Mouse (Mus musculus) bone marrow macrophage, adult 2 months (primary cell): ENCODE measurements around the gene Fgd3. TPM values are rescaled to one million over a fixed set of nuclear protein-coding genes. Genes with fewer than 3 reads are reported as not detected.

Experiments used
- H3K27ac ChIP-seq: 2 replicates; pipeline ENCODE4 v1.5.1; 2012; ENCODE audit warnings: low read depth, low read length; ENCODE audit not compliant: insufficient read depth
- H3K4me1 ChIP-seq: 2 replicates; pipeline ENCODE4 v1.6.1; 2012; ENCODE audit warnings: low read length; ENCODE audit not compliant: control insufficient read depth, insufficient read depth
- H3K4me3 ChIP-seq: 2 replicates; pipeline ENCODE4 v1.5.1; 2012; ENCODE audit warnings: mild to moderate bottlenecking, low read length, moderate library complexity; ENCODE audit not compliant: insufficient read depth
- CTCF ChIP-seq: IDR thresholded peaks from 2 replicates; pipeline ENCODE4 v1.5.1; 2012; ENCODE audit warnings: low read depth, mild to moderate bottlenecking, low read length, moderate library complexity
- POLR2A ChIP-seq: IDR thresholded peaks from 2 replicates; pipeline ENCODE4 v1.6.1; 2012; ENCODE audit warnings: mild to moderate bottlenecking, low read depth, low read length, borderline replicate concordance
- polyA plus RNA-seq: library from polyadenylated mRNA; stranded (reverse); fragments of >200 nt; gene quantifications from 2 replicates; pipeline ENCODE4 v1.2.4, GENCODE M21; 2012; ENCODE audit not compliant: missing spikeins, insufficient read depth, insufficient read length

Fgd3 gene
- polyA plus RNA-seq, result 79.0 and 88.6 TPM in 2 replicates

- H3K27ac ChIP-seq, result peak within 1 kb of the TSS; percentile 93
- TF ChIP-seq POLR2A, result no peak
- no peak for TF ChIP-seq CTCF
- H3K4me3 ChIP-seq, result no peak within 1 kb of the TSS
- peaks cover 45% of the 10 kb centered on the region for H3K4me1 ChIP-seq
These were observed at the start of gene Fgd3 for GRCm38 (mm10) chr13:49320040-49320439. Fgd3 (minus strand) TSS chr13:49320311.

DNA sequence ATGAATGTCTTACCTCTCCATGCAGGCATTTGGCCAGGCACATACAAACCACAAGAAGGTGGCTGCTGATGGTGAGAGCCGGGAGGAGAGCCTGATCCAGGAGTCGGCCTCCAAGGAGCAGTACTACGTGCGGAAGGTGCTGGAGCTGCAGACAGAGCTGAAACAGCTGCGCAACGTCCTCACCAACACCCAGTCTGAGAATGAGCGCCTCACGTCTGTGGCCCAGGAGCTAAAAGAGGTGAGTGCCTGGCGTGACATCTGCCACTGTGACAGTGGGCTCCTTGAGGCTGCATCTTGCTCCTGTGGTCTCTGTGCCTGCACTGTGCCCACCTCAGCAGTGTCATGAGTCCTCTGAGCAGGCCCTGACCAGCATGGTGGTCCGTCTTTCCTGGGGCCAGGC, 49.3 kb upstream of the Fgd3 start:
- peaks cover 68% of the 10 kb centered on the region for H3K4me1 ChIP-seq
- no peak overlapping the region for H3K27ac ChIP-seq
- TF ChIP-seq CTCF (no peak), POLR2A (no peak)
- no peak overlapping the region for H3K4me3 ChIP-seq

DNA sequence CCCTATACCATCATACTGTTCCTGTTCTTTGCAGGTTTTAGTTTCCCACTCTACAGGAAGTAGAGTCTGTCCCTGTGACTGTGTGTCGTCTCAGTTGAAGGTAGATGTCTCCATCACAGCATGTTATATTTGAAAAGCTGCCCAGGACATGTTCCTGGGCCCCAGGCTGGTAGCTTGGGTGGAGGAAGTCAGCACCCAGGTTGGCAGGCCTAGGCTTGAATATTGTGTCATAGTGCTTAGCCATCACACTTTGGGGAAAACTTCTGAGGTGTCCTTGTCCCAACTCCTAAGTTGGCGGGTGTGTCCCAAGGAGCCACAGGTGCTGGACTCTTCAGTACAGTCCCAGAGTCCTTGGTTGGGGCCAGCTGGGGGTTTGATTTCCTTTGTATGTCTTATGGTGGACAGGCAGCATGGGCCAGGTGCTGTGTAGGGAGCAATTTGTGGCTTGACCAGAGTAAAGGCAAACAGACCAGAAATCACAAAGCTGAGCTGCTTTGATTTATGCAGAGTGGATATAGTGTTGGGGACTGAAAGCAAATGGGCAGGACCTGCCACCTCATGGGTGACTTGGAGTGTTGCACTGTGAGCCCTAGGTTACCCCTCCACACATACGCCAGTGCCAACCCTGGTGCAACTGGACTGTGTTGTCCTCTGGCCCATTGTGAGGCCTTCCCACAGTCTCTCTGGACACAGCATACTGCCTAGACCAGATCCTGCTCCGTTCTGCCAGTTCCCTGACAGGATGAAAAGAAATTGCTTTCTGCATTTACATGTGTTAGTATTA, 47.7 kb upstream of the Fgd3 start:
- Histone ChIP-seq H3K4me3 (no peak overlapping the region), H3K27ac (no peak overlapping the region), H3K4me1 (peaks cover 74% of the 10 kb centered on the region)
- TF ChIP-seq CTCF, result no peak
- no peak for TF ChIP-seq POLR2A

DNA sequence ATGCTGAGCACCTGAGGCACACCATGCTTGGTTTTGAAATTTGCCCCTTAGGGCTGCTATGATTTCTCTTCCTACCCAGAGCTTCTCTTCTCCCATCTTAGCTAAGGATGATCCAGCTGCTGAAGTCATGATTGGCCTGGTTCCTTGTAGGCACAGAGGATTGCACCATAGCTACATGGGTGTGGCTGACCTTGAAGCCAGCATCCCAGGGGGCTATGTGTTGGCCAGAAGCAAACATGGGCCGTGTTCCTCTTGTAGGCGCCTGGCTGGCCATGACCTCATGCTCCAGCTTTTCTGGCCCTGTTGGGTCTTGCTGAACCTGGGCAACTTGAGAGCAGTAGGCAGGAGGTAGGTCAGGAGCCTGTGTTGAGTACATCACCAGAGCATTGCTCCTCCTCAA, 44.6 kb upstream of the Fgd3 start:
- peak overlapping the region; percentile 2; the same call in 1 of the 2 replicates for H3K27ac ChIP-seq
- H3K4me1 ChIP-seq, result peaks cover 70% of the 10 kb centered on the region
- no peak overlapping the region for H3K4me3 ChIP-seq
- TF ChIP-seq CTCF (no peak), POLR2A (no peak)

DNA sequence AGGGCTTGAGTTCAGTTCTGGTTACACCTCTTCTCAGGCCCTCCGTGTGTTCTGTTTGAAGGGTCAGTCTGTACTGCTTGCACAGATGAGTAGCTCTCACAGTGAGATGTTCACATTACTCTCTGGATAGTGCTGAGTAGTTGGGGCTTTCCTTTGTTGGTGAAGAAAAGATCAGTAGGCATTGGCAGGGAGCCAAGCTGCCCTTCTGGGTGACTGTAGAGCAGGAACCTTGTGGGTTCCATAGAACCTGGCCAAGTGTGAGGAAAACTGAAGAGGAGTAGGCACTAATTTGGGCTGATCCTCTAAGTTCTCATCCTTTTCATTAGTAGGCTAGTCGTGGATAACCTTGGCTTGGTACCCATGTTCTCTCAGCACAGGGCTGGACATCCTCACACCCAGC, 42.7 kb upstream of the Fgd3 start:
- TF ChIP-seq CTCF, result no peak
- TF ChIP-seq POLR2A, result no peak
- peaks cover 65% of the 10 kb centered on the region for H3K4me1 ChIP-seq
- H3K4me3 ChIP-seq, result no peak overlapping the region
- H3K27ac ChIP-seq, result peak overlapping the region; percentile 29

GRCm38 (mm10) chr13:49362364-49362763, 42.3 kb upstream of the Fgd3 start:
- TF ChIP-seq CTCF (no peak), POLR2A (no peak)
- Histone ChIP-seq H3K4me3 (no peak overlapping the region), H3K27ac (peak overlapping the region; percentile 29), H3K4me1 (peaks cover 61% of the 10 kb centered on the region)

GRCm38 (mm10) chr13:49360906-49361406, 40.8 kb upstream of the Fgd3 start:
- TF ChIP-seq POLR2A (no peak), CTCF (no peak)
- H3K27ac ChIP-seq, result no peak overlapping the region
- no peak overlapping the region for H3K4me3 ChIP-seq
- H3K4me1 ChIP-seq, result peaks cover 52% of the 10 kb centered on the region

- no peak overlapping the region for H3K4me3 ChIP-seq
- TF ChIP-seq CTCF (no peak), POLR2A (no peak)
- H3K27ac ChIP-seq, result no peak overlapping the region
- peaks cover 55% of the 10 kb centered on the region for H3K4me1 ChIP-seq
These were observed 38.1 kb upstream of the Fgd3 start for GRCm38 (mm10) chr13:49358184-49358583.

DNA sequence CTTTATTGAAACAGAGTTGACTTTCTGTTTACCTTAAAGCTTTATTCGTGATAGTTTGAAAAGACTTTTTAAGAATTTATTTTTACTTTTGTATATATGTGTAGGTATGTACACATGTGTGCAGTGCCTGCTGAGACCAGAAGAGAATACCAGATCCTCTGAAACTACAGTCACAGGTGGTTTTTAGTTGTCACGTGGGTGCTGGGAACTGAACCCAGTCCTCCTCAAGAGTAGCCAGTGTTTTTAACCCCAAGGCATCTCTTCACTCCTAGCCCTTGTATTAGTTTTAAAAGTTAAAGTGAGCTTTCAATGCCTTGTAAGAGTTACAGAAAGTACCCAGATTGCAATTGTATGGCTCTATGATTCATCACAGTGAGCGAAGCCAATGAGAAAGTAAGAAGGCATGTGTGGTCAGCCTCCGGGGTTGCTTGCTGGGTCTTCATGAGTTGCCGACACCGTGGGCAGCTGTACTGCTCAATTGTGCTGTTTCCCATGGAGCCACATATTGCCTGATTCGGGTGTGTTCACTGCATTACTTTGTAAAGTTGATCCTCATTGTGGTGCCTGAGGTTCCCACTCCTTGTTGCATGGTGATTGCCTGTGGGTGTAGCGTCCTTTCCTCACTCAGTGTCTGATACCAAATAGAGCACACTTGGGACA, 37.4 kb upstream of the Fgd3 start:
- no peak for TF ChIP-seq CTCF
- TF ChIP-seq POLR2A, result no peak
- Histone ChIP-seq H3K27ac (no peak overlapping the region), H3K4me1 (peaks cover 54% of the 10 kb centered on the region), H3K4me3 (no peak overlapping the region)

DNA sequence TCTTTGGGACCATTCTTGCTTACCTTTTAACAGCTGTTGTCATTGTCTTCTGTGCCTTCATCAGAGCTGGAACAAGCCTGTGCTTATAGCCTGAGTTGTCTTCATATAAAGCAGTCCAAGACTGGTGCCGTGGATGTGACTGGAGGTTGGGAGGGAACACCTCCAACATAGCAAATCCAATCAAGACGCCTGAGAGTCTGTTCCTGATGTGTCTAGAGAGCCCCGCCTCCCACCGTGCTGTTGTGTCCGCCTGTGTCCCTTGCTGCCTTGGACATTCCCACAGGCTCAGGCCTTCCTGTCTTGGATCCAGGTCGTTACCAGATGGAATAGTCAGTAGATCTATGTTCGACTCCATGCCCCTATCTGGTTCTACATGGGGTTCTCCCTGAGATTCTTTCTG, 36.0 kb upstream of the Fgd3 start:
- Histone ChIP-seq H3K4me3 (no peak overlapping the region), H3K4me1 (peaks cover 57% of the 10 kb centered on the region), H3K27ac (no peak overlapping the region)
- TF ChIP-seq CTCF, result no peak
- no peak for TF ChIP-seq POLR2A
